Mouse (Mus musculus): ENCODE results near the gene Sbpl. TPM values are rescaled to one million over a fixed set of nuclear protein-coding genes. Genes with fewer than 3 reads are reported as not detected.

Sbpl gene
- not detected for total RNA-seq (2021)

DNA sequence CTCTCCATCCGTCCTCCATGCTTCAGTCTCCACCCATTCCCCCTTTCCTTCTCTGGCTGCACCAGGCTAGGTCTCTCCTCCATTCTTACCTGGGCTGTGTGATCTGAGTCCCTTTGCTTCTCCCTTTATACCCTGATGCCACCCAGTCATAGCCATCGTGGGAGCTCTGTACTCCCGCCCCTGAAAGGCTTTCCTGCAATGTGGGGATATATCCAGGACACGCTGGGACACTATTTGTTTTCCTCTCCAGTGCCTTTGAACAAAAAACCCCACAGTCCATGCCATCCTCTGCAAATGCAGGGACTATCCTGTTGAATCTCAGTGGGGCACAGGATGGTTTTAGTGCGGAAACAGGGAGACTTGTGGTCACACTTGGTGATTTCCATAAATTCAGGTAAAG, at the start of gene Sbpl:
Sbpl (minus strand) TSS at position 101 of the 400 bp plus-strand sequence.
- DNase-seq: no peak
- intact Hi-C loops (cut with DNase I): no loop called here

DNA sequence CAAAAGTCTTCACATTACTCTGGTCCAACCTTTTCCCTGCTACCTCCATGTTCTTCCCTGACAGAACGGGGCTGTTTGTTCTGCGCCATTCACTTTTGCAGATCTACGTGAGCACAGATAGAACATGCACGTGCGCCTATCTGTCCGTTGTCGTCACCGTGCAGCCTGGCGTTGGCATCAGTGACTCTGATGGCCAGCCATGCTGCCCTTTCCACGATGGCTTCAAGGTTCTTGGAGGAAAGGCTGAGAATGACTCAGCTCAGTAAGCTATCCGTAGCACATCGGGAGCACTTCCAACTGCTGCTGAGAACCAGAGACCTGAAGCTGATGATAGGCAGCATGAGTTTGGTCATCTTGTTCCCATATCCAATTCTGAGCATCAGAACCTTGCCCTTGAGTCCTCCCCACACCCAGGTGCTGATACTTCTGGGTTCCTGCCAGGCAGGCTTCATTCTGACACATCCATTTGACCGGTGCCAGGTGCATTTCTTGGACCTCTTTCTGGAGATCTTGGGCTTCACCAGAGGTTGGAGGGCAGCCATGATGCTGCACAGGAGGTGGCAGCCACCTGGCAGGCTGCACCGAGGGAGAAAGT, 49.1 kb upstream of the Sbpl start:
- DNase-seq: no peak
- intact Hi-C loops (cut with DNase I): no loop called here

DNA sequence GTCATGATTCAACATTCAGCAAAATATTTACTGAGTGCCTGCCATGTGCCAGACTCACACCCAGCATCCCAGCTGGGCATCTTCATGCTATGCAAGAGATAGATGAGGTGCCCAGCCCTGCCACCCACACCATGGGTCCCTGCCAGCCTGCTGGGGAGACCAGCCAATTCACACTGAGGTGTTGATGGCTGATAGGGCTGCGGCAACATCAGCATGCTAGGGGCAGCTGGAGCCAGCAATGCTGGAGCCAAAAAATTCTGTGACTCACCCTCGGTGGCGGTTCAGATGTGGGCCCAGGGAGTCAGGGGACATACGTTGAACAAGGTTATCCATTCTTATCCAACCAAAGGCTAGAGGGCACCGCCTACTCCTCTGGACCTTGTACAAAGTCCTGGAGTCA, 45.3 kb upstream of the Sbpl start:
- DNase-seq: peak; percentile 63 to 73
- intact Hi-C loops (cut with DNase I): no loop called here

GRCm38 (mm10) chr17:23998383-23998782, 43.3 kb upstream of the Sbpl start:
- no peak for DNase-seq
- intact Hi-C loops (cut with DNase I): no loop called here

DNA sequence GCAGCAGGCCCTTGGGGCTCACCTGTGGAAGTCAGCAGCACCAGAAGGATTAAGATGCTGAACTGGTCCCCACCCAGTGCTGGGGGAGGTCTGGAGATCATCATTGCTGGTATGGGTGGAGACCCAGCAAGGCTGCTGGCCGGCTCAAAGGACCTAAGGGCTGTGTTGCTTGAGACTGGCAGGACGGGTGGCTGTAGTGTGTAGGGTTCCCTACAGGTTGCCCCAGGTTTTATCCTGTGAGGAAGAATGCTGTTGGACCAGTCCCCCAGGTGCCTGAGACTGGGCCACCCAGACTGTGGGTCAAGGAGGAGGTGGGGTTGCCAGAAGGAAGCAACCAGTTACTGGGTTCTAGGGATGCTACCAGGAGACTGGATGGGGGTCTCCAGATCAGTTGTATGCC, 42.8 kb upstream of the Sbpl start, which contains the start of gene Prss22:
Prss22 (minus strand) TSS at position 200 of the 400 bp plus-strand sequence.
- intact Hi-C loops (cut with DNase I): no loop called here
- no peak for DNase-seq

DNA sequence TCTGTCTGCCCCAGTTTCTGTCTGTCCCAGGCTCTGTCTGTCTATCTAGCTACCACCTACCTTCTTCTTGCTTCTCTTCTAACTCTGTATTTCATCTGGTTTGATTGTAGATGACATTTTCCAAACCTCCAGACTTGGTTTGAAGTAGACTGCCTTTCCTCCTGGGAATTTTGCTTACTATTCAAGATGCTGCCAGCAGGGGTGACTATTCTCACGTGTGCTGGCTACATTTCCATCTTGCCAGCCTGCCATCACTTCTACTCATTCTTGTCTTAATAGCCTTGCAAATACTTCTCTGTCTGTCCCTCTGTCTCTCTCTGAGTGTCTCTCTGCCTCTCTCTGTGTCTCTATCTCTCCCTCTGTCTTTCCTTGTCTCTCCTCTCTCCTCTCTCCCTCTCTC, 40.3 kb upstream of the Sbpl start:
- no peak for DNase-seq
- intact Hi-C loops (cut with DNase I): no loop called here

GRCm38 (mm10) chr17:23994667-23995066, 39.6 kb upstream of the Sbpl start:
- no peak for DNase-seq
- intact Hi-C loops (cut with DNase I): no loop called here

DNA sequence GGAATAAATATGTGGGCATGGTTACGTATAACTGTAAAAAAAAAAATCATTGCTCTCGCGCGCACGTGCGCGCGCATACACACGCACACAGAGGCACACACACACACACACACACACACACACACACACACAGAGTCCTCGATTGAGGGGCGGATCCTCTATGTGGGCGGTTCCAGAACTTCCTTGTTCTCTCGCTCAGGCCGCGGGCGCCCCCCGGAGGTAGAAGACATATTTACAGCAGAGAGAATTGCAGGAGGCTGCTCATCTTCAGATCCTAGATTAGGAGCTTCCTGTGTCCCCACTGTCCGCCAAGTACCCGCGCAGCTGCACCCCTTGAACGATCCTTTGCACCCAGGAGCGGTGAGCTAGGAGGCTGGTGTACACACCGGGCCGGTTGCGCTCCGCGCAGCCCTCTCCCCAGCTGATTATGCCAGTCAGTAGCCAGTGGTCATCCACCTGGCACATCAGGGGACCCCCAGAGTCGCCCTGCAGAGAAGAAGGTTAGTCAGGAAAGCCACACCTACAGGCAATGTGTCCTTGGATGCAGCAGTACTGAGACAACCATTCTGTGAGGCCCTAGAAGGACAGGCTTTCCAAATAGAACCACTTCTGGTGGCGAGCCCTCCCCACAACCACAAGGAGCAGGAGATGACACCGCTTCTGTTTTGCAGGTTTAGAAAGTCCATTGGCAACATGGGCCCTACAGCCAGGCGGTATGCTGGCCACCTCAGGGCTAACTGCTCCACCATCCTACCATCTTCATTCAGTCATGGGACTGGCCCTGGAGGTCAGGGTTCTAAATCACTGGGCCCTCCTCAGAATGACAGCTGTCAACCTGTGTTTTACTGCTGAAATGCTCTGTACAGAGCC, 38.7 kb upstream of the Sbpl start:
- DNase-seq: peak; percentile 82 to 89
- intact Hi-C loops (cut with DNase I): loop anchor here (2.0 kb wide), 1 partner anchor 25 kb away; no protein-coding TSS in a partner anchor

- no peak for DNase-seq
- intact Hi-C loops (cut with DNase I): loop anchor here (2.0 kb wide), 1 partner anchor 24 kb away; no protein-coding TSS in a partner anchor
These were observed 37.9 kb upstream of the Sbpl start for GRCm38 (mm10) chr17:23992789-23993553.

GRCm38 (mm10) chr17:23989802-23990201, 34.7 kb upstream of the Sbpl start:
- intact Hi-C loops (cut with DNase I): no loop called here

GRCm38 (mm10) chr17:23984989-23985388, 29.9 kb upstream of the Sbpl start:
- intact Hi-C loops (cut with DNase I): no loop called here

More at GRCm38 (mm10) chr17:23989802-23990201, 34.7 kb upstream of the Sbpl start:
- DNase-seq: no peak

DNA sequence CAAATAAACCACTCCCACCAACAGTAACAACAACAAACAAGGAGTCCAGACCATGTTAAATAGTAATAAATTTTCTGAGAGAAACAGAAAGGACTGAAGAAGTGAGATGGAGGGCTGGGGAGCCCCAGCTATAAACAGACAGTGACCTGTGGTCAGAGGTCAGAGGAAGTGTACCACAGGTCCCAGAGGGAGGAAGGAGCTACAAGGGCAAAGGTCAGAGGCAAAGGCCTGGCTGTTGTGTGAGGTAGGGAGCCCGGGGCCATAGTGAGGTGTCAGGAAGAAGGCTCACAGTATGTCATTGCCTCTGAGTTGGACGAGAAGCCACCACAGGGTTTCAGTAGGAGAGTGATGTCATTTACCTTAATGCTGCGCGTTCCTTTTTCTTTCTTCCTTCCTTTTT, 27.8 kb upstream of the Sbpl start:
- no peak for DNase-seq
- intact Hi-C loops (cut with DNase I): no loop called here

More at GRCm38 (mm10) chr17:23984989-23985388, 29.9 kb upstream of the Sbpl start:
- no peak for DNase-seq

- intact Hi-C loops (cut with DNase I): no loop called here
These were observed 25.3 kb upstream of the Sbpl start, which contains the start of gene Prss30 for GRCm38 (mm10) chr17:23980297-23980909. Gene Prss30, minus strand, starts transcription at chr17:23980566.

DNA sequence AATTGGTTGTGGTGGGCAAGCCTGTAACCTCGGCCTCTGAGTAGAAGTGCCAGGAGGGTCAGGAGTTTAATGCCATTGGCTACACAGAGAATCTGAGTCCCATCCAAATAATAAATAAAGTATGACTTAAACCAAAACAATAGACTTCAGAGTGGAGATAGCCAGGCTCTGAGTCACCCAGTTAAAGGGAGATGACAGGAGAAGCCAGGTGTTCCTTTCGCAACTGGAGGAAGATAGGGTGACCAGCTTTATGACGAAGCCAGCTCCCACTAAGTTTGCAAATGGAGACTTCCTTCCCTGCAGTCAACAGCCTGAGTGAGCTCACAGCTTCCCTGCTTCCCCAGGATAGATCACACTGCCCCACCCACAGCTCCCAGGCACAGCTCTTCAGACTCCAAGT, 24.4 kb upstream of the Sbpl start:
- intact Hi-C loops (cut with DNase I): no loop called here
- DNase-seq: no peak

More at GRCm38 (mm10) chr17:23980297-23980909, 25.3 kb upstream of the Sbpl start, which contains the start of gene Prss30:
- no peak for DNase-seq

DNA sequence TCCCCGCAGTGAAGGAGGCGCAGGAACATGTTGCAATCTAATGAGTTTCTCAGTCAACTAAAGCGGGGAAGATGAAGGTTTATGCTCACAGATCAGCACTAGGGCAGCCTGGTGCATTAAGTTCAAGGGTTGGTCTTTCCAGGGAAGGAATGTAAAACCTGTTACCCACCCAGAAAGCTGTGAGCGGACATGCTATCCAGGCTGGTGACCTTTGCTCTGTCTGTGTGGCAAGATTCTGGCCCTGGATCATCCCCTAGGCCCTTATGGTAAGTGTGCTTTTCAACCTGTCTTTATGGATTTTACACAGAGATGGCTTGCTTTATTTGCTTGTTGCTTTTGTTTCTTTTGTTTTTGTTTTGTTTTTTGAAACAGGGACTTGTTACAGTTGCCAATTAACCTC, 21.6 kb upstream of the Sbpl start:
- intact Hi-C loops (cut with DNase I): no loop called here
- DNase-seq: no peak

DNA sequence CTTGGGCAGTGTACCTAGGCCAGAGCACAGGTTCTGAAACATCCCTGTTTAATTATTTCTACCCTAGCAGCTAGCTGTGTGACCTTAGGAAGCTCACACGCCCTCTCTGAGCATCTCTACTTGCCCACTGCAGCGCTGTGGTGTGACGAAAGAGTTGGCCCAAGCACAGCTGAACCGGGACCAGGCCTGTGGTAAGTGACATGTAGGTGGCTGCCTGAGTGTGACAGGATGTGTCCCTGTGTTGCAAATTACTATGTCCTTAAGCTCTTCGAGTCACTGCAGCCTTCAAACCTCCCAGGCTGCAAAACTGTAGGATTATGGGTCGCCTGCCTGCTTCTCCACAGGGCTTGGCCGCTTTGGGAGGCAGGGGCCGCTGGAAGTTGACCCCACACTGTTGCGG, 16.2 kb upstream of the Sbpl start:
- intact Hi-C loops (cut with DNase I): no loop called here
- no peak for DNase-seq

DNA sequence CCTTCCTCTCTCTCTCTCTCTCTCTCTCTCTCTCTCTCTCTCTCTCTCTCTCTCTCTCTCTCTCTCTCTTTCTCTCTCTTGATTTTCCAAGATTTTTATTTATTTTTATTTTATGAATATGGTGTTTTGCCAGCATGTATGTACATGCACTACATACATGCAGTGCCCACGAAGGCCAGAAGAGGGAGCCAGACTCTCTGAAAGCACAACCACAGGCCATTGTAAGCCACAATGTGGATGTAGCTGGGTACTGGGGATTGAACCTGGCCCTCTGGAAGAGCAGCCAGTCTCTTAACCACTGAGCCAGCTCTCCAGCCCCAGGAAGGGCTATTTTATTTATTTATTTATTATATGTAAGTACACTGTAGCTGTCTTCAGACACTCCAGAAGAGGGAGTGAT, 14.2 kb upstream of the Sbpl start:
- intact Hi-C loops (cut with DNase I): loop anchor here (2.0 to 5.0 kb wide), 2 partner anchors 24 to 48 kb away; no protein-coding TSS in a partner anchor
- peak; percentile 72 to 86 for DNase-seq

DNA sequence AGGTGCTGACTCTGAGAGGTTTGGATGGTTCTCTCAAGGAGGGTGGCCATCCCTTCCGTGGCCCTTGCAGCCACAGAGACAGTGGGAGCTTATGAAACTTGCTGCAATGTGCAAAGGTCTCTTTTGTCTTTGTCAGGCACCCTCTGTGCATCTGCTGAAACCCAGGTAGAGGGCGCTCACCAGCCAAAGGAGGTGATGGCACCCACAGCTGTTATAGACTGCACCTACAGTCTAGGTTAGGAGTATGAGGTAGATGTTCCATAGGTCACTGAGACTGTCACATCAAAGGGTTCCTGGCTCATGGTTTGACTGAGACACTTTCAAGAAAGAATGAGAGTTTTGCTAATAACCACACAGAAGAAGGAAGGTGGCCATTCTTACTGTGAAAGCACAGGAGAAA, 13.7 kb upstream of the Sbpl start:
- DNase-seq: no peak
- intact Hi-C loops (cut with DNase I): loop anchor here (2.0 to 5.0 kb wide), 2 partner anchors 24 to 49 kb away; no protein-coding TSS in a partner anchor

DNA sequence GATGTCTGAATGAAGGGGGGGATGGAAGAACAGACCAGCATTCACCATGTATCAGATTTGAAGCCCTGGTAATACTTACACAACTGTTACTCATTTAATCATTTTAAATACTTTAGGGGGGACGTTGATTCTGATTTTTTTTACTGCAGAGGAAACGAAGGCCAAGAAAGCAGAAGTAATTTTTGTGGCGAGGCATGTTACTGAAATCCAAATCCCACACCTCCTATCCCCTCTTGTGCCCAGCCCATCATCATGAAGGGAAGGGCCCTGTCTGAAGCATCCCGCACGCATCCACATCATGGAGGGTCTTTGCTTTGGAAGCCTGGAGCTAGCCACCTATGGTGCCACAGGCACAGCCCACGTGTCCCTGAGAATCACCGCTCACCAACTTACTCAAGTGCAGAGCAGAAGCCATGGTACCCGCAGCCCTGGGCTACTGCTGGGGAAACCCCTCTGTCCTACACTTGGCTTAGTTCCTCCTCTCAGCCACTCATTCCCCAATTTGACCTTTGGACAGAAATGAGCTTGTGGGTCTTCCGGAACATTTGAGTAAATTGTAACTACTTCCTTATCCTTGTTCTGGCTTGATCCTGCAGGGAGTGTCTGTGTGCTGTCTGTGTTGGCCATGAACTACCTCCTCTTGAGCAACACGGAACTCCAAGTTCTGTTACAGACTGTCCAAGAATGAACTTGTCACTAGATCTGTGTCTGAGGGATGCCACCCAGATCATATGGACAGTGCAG, 11.8 kb upstream of the Sbpl start:
- intact Hi-C loops (cut with DNase I): loop anchor here (5.0 kb wide), 1 partner anchor 50 kb away; no protein-coding TSS in a partner anchor
- DNase-seq: peak; percentile 15 to 17
